Mouse (Mus musculus) CH12.LX (cell line): ENCODE data around the gene Cln5. TPM values are rescaled to one million over a fixed set of nuclear protein-coding genes. Genes with fewer than 3 reads are reported as not detected.

Experiments used
- DNase-seq: peaks from one replicate; pipeline ENCODE4 v3.0.0-alpha.2; 2013; ENCODE audit errors: extremely low read depth
- H3K27ac ChIP-seq: 2 replicates; pipeline ENCODE4 v1.5.1; 2012; ENCODE audit warnings: low read depth, mild to moderate bottlenecking, control low read depth, moderate library complexity; ENCODE audit not compliant: insufficient read depth
- H3K27me3 ChIP-seq: replicated peaks from 2 replicates; pipeline ENCODE3; 2012; ENCODE audit warnings: inconsistent platforms
- H3K36me3 ChIP-seq, 2 experiments: replicated peaks in 1 of 2; 2 replicates each; pipeline versions ENCODE3 to v1.6.1; 2012; ENCODE audit warnings: inconsistent platforms in 1 of 2, low read length in 1 of 2, mild to moderate bottlenecking in 1 of 2, mixed read lengths in 1 of 2, moderate library complexity in 1 of 2; ENCODE audit not compliant: control insufficient read depth in 1 of 2, insufficient read depth in 1 of 2
- H3K4me1 ChIP-seq, 2 experiments: 2 replicates each; pipeline ENCODE4 v1.6.1; 2012; ENCODE audit warnings: inconsistent platforms in 1 of 2, moderate library complexity in 1 of 2; ENCODE audit not compliant: insufficient read depth in 2 of 2, control insufficient read depth in 1 of 2
- H3K4me2 ChIP-seq: 2 replicates; pipeline ENCODE4 v1.6.1; 2012; ENCODE audit warnings: low read depth, mild to moderate bottlenecking, control low read depth; ENCODE audit not compliant: poor library complexity, insufficient read depth, severe bottlenecking
- H3K4me3 ChIP-seq, 3 experiments: fragments of 150-350 bp in 1 of 3; sonication (generic) in 1 of 3; replicated peaks in 1 of 3; 2 replicates each; pipeline versions ENCODE3 to v1.5.1; 2011 to 2012; ENCODE audit warnings: low read depth in 2 of 3, low read length in 2 of 3, mild to moderate bottlenecking in 2 of 3, moderate library complexity in 2 of 3, control low read depth in 1 of 3, improper control_type of control experiment in 1 of 3, inconsistent platforms in 1 of 3, mixed read lengths in 1 of 3; ENCODE audit not compliant: poor library complexity in 1 of 3
- H3K79me2 ChIP-seq: replicated peaks from 2 replicates; pipeline ENCODE4 v1.6.1; 2012; ENCODE audit warnings: mild to moderate bottlenecking, moderate library complexity; ENCODE audit not compliant: control insufficient read depth, poor library complexity, insufficient read depth, severe bottlenecking; ENCODE audit errors: extremely low read depth
- H3K9ac ChIP-seq: 2 replicates; pipeline ENCODE4 v1.6.1; 2012; ENCODE audit warnings: low read depth, mild to moderate bottlenecking, control low read depth, moderate library complexity; ENCODE audit not compliant: insufficient read depth
- H3K9me3 ChIP-seq: replicated peaks from 2 replicates; pipeline ENCODE3; 2012; ENCODE audit warnings: low read length, inconsistent platforms, mixed read lengths
- BHLHE40 ChIP-seq: IDR thresholded peaks from 2 replicates; pipeline ENCODE4 v1.6.1; 2011; ENCODE audit warnings: mild to moderate bottlenecking, low read depth, low read length, improper control_type of control experiment
- CHD1 ChIP-seq: IDR thresholded peaks from 2 replicates; pipeline ENCODE4 v1.6.1; 2012; ENCODE audit warnings: low read depth, low read length, improper control_type of control experiment, inconsistent platforms
- CHD2 ChIP-seq: IDR thresholded peaks from 2 replicates; pipeline ENCODE4 v1.6.1; 2011; ENCODE audit warnings: low read length, improper control_type of control experiment
- CTCF ChIP-seq, 2 experiments: IDR thresholded peaks in 1 of 2; conservative IDR thresholded peaks in 1 of 2; 2 replicates each; pipeline ENCODE4 v1.5.1; 2011 to 2012; ENCODE audit warnings: low read depth in 2 of 2, low read length in 2 of 2, improper control_type of control experiment in 1 of 2, inconsistent platforms in 1 of 2, mild to moderate bottlenecking in 1 of 2, moderate library complexity in 1 of 2
- E2F4 ChIP-seq: IDR thresholded peaks from 2 replicates; pipeline ENCODE4 v1.6.1; 2011; ENCODE audit warnings: low read depth, low read length, improper control_type of control experiment; ENCODE audit not compliant: insufficient replicate concordance
- ELF1 ChIP-seq: IDR thresholded peaks from 2 replicates; pipeline ENCODE4 v1.6.1; 2014; ENCODE audit warnings: low read depth, mild to moderate bottlenecking, inconsistent platforms, low read length, improper control_type of control experiment
- EP300 ChIP-seq: IDR thresholded peaks from 2 replicates; pipeline ENCODE4 v1.6.1; 2011; ENCODE audit warnings: low read length, improper control_type of control experiment
- ETS1 ChIP-seq: conservative IDR thresholded peaks from 2 replicates; pipeline ENCODE4 v1.6.1; 2012; ENCODE audit warnings: low read depth, mild to moderate bottlenecking, inconsistent platforms, low read length, improper control_type of control experiment, moderate library complexity
- GABPA ChIP-seq: IDR thresholded peaks from 2 replicates; pipeline ENCODE4 v1.6.1; 2012; ENCODE audit warnings: low read depth, low read length, improper control_type of control experiment, inconsistent platforms; ENCODE audit not compliant: insufficient replicate concordance
- HCFC1 ChIP-seq: IDR thresholded peaks from 2 replicates; pipeline ENCODE4 v1.6.1; 2012; ENCODE audit warnings: low read depth, mild to moderate bottlenecking, inconsistent platforms, low read length, improper control_type of control experiment
- IRF4 ChIP-seq: IDR thresholded peaks from 2 replicates; pipeline ENCODE4 v1.6.1; 2014; ENCODE audit warnings: low read depth, mild to moderate bottlenecking, inconsistent platforms, low read length, improper control_type of control experiment
- JUN ChIP-seq: IDR thresholded peaks from 2 replicates; pipeline ENCODE4 v1.6.1; 2011; ENCODE audit warnings: low read depth, mild to moderate bottlenecking, low read length, improper control_type of control experiment, moderate library complexity; ENCODE audit not compliant: insufficient read depth
- JUND ChIP-seq: conservative IDR thresholded peaks from 2 replicates; pipeline ENCODE4 v1.6.1; 2011; ENCODE audit warnings: low read depth, low read length, improper control_type of control experiment
- KAT2A ChIP-seq: IDR thresholded peaks from 2 replicates; pipeline ENCODE4 v1.6.1; 2012; ENCODE audit warnings: low read length, improper control_type of control experiment, inconsistent platforms; ENCODE audit not compliant: insufficient replicate concordance
- MAFK ChIP-seq: IDR thresholded peaks from 2 replicates; pipeline ENCODE4 v1.6.1; 2011; ENCODE audit warnings: low read length, improper control_type of control experiment; ENCODE audit not compliant: insufficient replicate concordance
- MAZ ChIP-seq: IDR thresholded peaks from 2 replicates; pipeline ENCODE4 v1.6.1; 2012; ENCODE audit warnings: low read depth, mild to moderate bottlenecking, inconsistent platforms, low read length, improper control_type of control experiment, moderate library complexity
- MEF2A ChIP-seq: IDR thresholded peaks from 2 replicates; pipeline ENCODE4 v1.6.1; 2014; ENCODE audit warnings: low read depth, mild to moderate bottlenecking, inconsistent platforms, low read length, improper control_type of control experiment, borderline replicate concordance
- MXI1 ChIP-seq: IDR thresholded peaks from 2 replicates; pipeline ENCODE4 v1.6.1; 2011; ENCODE audit warnings: mild to moderate bottlenecking, low read depth, low read length, improper control_type of control experiment
- MYC ChIP-seq: IDR thresholded peaks from 2 replicates; pipeline ENCODE4 v1.6.1; 2011; ENCODE audit warnings: low read depth, mild to moderate bottlenecking, improper control_type of control experiment, low read length
- NELFE ChIP-seq: IDR thresholded peaks from 2 replicates; pipeline ENCODE4 v1.6.1; 2011; ENCODE audit warnings: low read depth, low read length, improper control_type of control experiment
- NRF1 ChIP-seq: IDR thresholded peaks from 2 replicates; pipeline ENCODE4 v1.6.1; 2014; ENCODE audit warnings: low read depth, mild to moderate bottlenecking, inconsistent platforms, low read length, improper control_type of control experiment, moderate library complexity
- PAX5 ChIP-seq: IDR thresholded peaks from 2 replicates; pipeline ENCODE4 v1.6.1; 2012; ENCODE audit warnings: low read length, inconsistent platforms, mixed read lengths
- POLR2A ChIP-seq: IDR thresholded peaks from 2 replicates; pipeline ENCODE4 v1.6.1; 2011; ENCODE audit warnings: low read depth, mild to moderate bottlenecking, improper control_type of control experiment, low read length
- POLR2AphosphoS2 ChIP-seq: IDR thresholded peaks from 2 replicates; pipeline ENCODE4 v1.6.1; 2011; ENCODE audit warnings: low read depth, low read length, improper control_type of control experiment
- RAD21 ChIP-seq: IDR thresholded peaks from 2 replicates; pipeline ENCODE4 v1.6.1; 2011; ENCODE audit warnings: low read depth, mild to moderate bottlenecking, low read length, improper control_type of control experiment, moderate library complexity
- RCOR1 ChIP-seq: conservative IDR thresholded peaks from 2 replicates; pipeline ENCODE4 v1.6.1; 2012; ENCODE audit warnings: low read depth, mild to moderate bottlenecking, inconsistent platforms, low read length, improper control_type of control experiment
- SIN3A ChIP-seq: IDR thresholded peaks from 2 replicates; pipeline ENCODE4 v1.6.1; 2012; ENCODE audit warnings: low read length, improper control_type of control experiment, inconsistent platforms
- SMC3 ChIP-seq: IDR thresholded peaks from 2 replicates; pipeline ENCODE4 v1.6.1; 2011; ENCODE audit warnings: low read depth, low read length, improper control_type of control experiment
- ZC3H11A ChIP-seq: IDR thresholded peaks from 2 replicates; pipeline ENCODE4 v1.6.1; 2012; ENCODE audit warnings: low read depth, mild to moderate bottlenecking, inconsistent platforms, low read length, improper control_type of control experiment
- ZKSCAN1 ChIP-seq: IDR thresholded peaks from 2 replicates; pipeline ENCODE4 v1.6.1; 2012; ENCODE audit warnings: low read depth, inconsistent platforms, low read length, improper control_type of control experiment, borderline replicate concordance
- ZMIZ1 ChIP-seq: IDR thresholded peaks from 2 replicates; pipeline ENCODE4 v1.6.1; 2012; ENCODE audit warnings: low read depth, mild to moderate bottlenecking, inconsistent platforms, low read length, improper control_type of control experiment
- ZNF384 ChIP-seq: IDR thresholded peaks from 2 replicates; pipeline ENCODE4 v1.6.1; 2012; ENCODE audit warnings: low read depth, low read length, improper control_type of control experiment, inconsistent platforms
- dilution Hi-C: fragments of 300-500 bp; cut with MboI; formaldehyde crosslinking; loops from 2 replicates; pipeline ENCODE4 v1.14.3; 2020; ENCODE audit warnings: low sequenced_read_pairs; ENCODE audit not compliant: extremely low pct_unique_long_range_greater_than_20kb, extremely low pct_ligation_motif_present
- in situ Hi-C: fragments of 300-500 bp; cut with MboI; formaldehyde crosslinking; loops from 3 replicates; pipeline ENCODE4 v1.14.3; 2019; ENCODE audit warnings: low sequenced_read_pairs, low pct_ligation_motif_present, low pct_unique_long_range_greater_than_20kb, mixed read lengths
- polyA plus RNA-seq: library from polyadenylated mRNA; unstranded; fragments of >175 nt; gene quantifications from 2 replicates; pipeline ENCODE4 v1.2.1, GENCODE M21; 2012; ENCODE audit warnings: low read depth; ENCODE audit not compliant: insufficient read length
- total RNA-seq, 2 experiments: library from RNA; depleted of rRNA; stranded (reverse); fragments of 300-350 nt in 1 of 2; fragments of >200 nt in 1 of 2; gene quantifications; 2 replicates each; pipeline ENCODE4 v1.2.3; 2012 to 2014

Gene Cln5
- total and polyA plus RNA-seq, 3 experiments, result 29.2 to 62.0 (median 34.7) TPM

DNA sequence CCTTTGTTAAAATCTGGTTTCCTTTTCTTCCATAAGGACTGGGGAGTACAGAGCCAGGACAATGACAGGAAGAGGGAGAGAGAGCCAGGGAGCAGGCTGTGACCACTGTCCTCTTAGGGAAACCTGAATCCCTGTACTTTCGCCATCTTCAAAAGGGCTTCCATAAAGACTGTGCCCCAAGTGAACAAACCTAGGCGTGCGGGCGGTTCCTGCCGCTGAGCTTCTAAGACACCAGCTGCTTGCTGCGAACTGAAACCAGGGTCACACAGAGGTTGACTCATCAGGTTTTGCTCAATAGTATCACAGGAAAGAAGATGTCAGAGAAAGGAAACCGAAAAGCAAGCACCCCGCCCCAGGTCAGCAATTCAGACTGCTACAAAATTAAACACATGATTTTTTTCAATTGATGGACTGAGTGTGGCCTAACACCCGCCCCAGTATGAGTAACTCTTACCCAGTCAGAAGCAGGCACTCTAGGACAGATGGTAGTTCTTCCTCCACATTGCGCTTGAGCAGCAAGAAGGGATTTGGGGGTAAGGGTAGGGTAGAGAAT, 36.7 kb upstream of the Cln5 start (continued):
- TF ChIP-seq CHD1 (peak; percentile 54; the same call in 1 of the 2 replicates), SMC3 (peak; percentile 19), GABPA (no peak), RAD21 (no peak; the same call in 1 of the 2 replicates), CHD2 (0 out of 2 replicates have a peak, but pooled peaks have one; percentile 64), ETS1 (peak; percentile 99), POLR2A (peak; percentile 75), MXI1 (peak; percentile 85), PAX5 (no peak), JUN (peak; percentile 89), RCOR1 (0 out of 2 replicates have a peak, but pooled peaks have one; percentile 53), MYC (peak; percentile 72), POLR2AphosphoS2 (no peak; the same call in 1 of the 2 replicates), ZMIZ1 (no peak; the same call in 1 of the 2 replicates)

DNA sequence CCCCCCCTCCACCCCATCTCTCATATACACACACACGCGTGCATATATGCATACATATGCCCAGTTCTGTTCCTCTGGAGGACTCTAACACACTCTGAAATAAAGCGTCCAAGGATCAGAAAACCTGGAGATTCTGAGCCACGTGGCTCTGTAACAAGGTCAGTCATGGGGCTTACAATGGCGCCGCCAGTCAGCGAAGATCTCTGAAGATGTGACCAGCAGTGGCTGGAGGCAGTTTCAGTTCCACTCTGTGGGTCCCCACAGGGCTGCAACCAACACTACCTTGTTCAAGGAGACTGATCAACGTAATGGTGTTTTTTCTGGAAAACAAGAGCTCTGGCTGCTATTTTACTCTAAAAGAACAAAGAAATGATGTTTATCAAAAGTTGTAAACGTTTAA, 35.9 kb upstream of the Cln5 start:
- Histone ChIP-seq H3K4me3 (peak overlapping the region in 2 of 3 experiments; percentile 58), H3K4me2 (peak overlapping the region; percentile 80), H3K9me3 (no peaks in the 10 kb centered on the region), H3K27ac (peak overlapping the region; percentile 97), H3K36me3 (peaks cover 0 to 26% of the 10 kb centered on the region in 2 experiments), H3K4me1 (peaks cover 32 to 78% of the 10 kb centered on the region in 2 experiments), H3K9ac (peak overlapping the region; percentile 78), H3K27me3 (no peaks in the 10 kb centered on the region), H3K79me2 (peaks cover 10% of the 10 kb centered on the region)
- peak; percentile 93 for DNase-seq
- dilution Hi-C loops, result no loop called here
- in situ Hi-C loops, result no loop called here
- peak; percentile 50; the same call in 1 of the 2 replicates for TF ChIP-seq JUND
- peak; percentile 80 for TF ChIP-seq MAZ
- TF ChIP-seq SMC3, result peak; percentile 26; the same call in 1 of the 2 replicates
- peak; percentile 73 for TF ChIP-seq CHD2
- peak; percentile 56; the same call in 1 of the 2 replicates for TF ChIP-seq MAFK
- TF ChIP-seq RCOR1, result peak; percentile 91
- no peak for TF ChIP-seq ZKSCAN1
- peak; percentile 54; the same call in 1 of the 2 replicates for TF ChIP-seq HCFC1
- TF ChIP-seq RAD21, result no peak
- peak; percentile 27; the same call in 1 of the 2 replicates for TF ChIP-seq JUN
- peak; percentile 97 for TF ChIP-seq EP300
- TF ChIP-seq POLR2A, result peak; percentile 56; the same call in 1 of the 2 replicates
- TF ChIP-seq E2F4, result peak; percentile 59; the same call in 1 of the 2 replicates
- no peak for TF ChIP-seq GABPA
- no peak for TF ChIP-seq PAX5
- TF ChIP-seq MEF2A, result peak; percentile 88
- TF ChIP-seq NELFE, result peak; percentile 69
- TF ChIP-seq IRF4, result peak; percentile 99
- peak; percentile 98 for TF ChIP-seq MYC
- TF ChIP-seq ZMIZ1, result 0 out of 2 replicates have a peak, but pooled peaks have one; percentile 37
- TF ChIP-seq ZC3H11A, result no peak
- TF ChIP-seq POLR2AphosphoS2, result peak; percentile 69; the same call in 1 of the 2 replicates
- TF ChIP-seq NRF1, result peak; percentile 34; the same call in 1 of the 2 replicates
- TF ChIP-seq ETS1, result peak; percentile 91
- peak; percentile 80 for TF ChIP-seq BHLHE40
- peak; percentile 52 for TF ChIP-seq ZNF384
- peak; percentile 80 for TF ChIP-seq SIN3A
- TF ChIP-seq ELF1, result peak; percentile 29; the same call in 1 of the 2 replicates
- TF ChIP-seq CHD1, result peak; percentile 95
- TF ChIP-seq KAT2A, result 0 out of 2 replicates have a peak, but pooled peaks have one; percentile 38
- no peak for TF ChIP-seq CTCF (conservative IDR thresholded peaks at IDR 0.05 in 1 of 2, IDR thresholded peaks at IDR 0.05 in 1 of 2; ENCODE audit: low read depth in 2 of 2, low read length in 2 of 2)
